Mouse (Mus musculus) lung, embryonic 14.5 days (tissue): ENCODE data around the gene Repin1. TPM values are rescaled to one million over a fixed set of nuclear protein-coding genes. Genes with fewer than 3 reads are reported as not detected.

ENCODE experiments used
- ATAC-seq: fragments of 200-750 bp; cut with Nextera tagmentation; 2 replicates; pipeline ENCODE4 v1.8.0; 2017; ENCODE audit warnings: mild to moderate bottlenecking, moderate TSS enrichment, moderate library complexity; ENCODE audit not compliant: insufficient read depth
- DNase-seq: peaks from one replicate; pipeline ENCODE4 v3.0.0-alpha.2; 2015
- H3K27ac ChIP-seq: fragments of 300-500 bp; sonication (generic); 2 replicates; pipeline ENCODE4 v1.5.1; 2014; ENCODE audit warnings: low read depth, mild to moderate bottlenecking, moderate library complexity
- H3K27me3 ChIP-seq: fragments of 300-500 bp; sonication (generic); 2 replicates; pipeline ENCODE4 v1.6.1; 2014; ENCODE audit warnings: low read length, control low read depth; ENCODE audit not compliant: insufficient read depth
- H3K36me3 ChIP-seq: fragments of 300-500 bp; sonication (generic); 2 replicates; pipeline ENCODE4 v1.6.1; 2014; ENCODE audit warnings: control low read depth; ENCODE audit not compliant: insufficient read depth
- H3K4me1 ChIP-seq: fragments of 300-500 bp; sonication (generic); 2 replicates; pipeline ENCODE4 v1.6.1; 2014; ENCODE audit warnings: antibody characterized with exemption, control low read depth; ENCODE audit not compliant: insufficient read depth
- H3K4me2 ChIP-seq: fragments of 300-500 bp; sonication (generic); 2 replicates; pipeline ENCODE4 v1.6.1; 2014; ENCODE audit warnings: mild to moderate bottlenecking
- H3K4me3 ChIP-seq: fragments of 300-500 bp; sonication (generic); 2 replicates; pipeline ENCODE4 v1.5.1; 2014; ENCODE audit warnings: low read depth, low read length
- H3K9ac ChIP-seq: fragments of 300-500 bp; sonication (generic); 2 replicates; pipeline ENCODE4 v1.6.1; 2014
- H3K9me3 ChIP-seq: fragments of 300-500 bp; sonication (generic); 2 replicates; pipeline ENCODE4 v1.6.1; 2016; ENCODE audit warnings: low read depth, low read length, control low read depth
- CTCF ChIP-seq: IDR thresholded peaks from 2 replicates; pipeline ENCODE4 v1.5.1; 2016; ENCODE audit warnings: antibody characterized with exemption, low read depth
- WGBS: fragments of 180-500 bp; shearing (Covaris S2); extraction: QIAGEN DNeasy Blood & Tissue Kit; methylation state at CpG from one replicate; pipeline ENCODE4 v1.1.7; 2014; 5-methylcytosine and 5-hydroxymethylcytosine counted together
- polyA plus RNA-seq: library from polyadenylated mRNA; unstranded; fragments of >200 nt; fragmentation: Nextera tagmentation; extraction: Ambion mirVana; gene quantifications from 2 replicates; pipeline ENCODE4 v1.2.1, GENCODE M21; 2014

Repin1 gene
- polyA plus RNA-seq, 1 experiment from 2014 or later, result 30.3 TPM

DNA sequence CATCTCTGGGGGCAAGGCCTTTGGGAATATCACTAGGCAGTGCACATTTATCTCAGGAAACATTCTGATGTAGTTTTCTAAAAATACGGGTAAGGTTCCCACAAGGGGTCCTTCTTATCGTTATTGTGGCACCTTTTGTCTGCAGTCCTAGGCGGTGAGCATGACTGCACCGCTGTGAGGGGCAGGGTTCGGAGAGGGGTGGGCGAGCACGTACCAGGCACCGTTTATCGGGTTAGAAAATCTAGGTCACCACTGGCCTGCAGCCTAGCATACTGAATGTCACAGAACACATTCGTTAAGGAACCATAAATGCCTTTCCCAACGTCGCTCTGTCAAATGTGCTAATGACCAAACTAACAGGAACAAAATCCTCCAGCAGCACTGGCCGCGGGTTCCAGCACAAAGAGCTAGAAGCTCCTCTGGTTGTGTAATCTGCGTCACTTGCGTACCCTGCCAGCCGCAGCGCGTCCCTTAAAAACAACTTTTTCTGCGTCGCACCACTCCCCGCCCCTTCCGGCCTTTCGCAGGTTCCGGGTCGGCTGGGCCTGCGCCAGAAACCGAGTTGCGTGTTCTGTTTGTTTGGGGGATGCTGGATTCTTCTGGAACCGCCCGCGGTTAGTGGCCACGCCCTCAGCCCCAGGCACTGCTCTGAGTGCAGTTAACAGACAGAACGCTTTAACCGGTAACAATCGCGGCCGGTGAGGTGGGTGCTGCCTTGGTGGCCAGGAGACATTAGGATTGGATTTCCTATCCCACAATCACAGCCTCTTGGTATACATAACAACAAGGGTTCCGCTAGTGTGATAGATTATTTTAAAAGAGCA, 39.2 kb upstream of the Repin1 start, which contains the start of gene Lrrc61:
Gene Lrrc61, plus strand, starts transcription at position 517 of the 824 bp plus-strand sequence.
- H3K9me3 ChIP-seq, result no peaks in the 10 kb centered on the region
- under 1% methylated on average over 39 of the region's 39 CpGs for WGBS
- TF ChIP-seq CTCF, result no peak
- peak within 1 kb of the TSS; percentile 71 for H3K9ac ChIP-seq
- peak within 1 kb of the TSS; percentile 49 for H3K4me3 ChIP-seq
- ATAC-seq (peak; percentile 91), DNase-seq (peak; percentile 99)
- peak within 1 kb of the TSS; percentile 98 for H3K27ac ChIP-seq
- H3K4me1 ChIP-seq, result no peaks in the 10 kb centered on the region; the same call in 1 of the 2 replicates
- H3K27me3 ChIP-seq, result no peaks in the 10 kb centered on the region
- H3K36me3 ChIP-seq, result no peaks in the 10 kb centered on the region
- H3K4me2 ChIP-seq, result peak within 1 kb of the TSS; percentile 79

DNA sequence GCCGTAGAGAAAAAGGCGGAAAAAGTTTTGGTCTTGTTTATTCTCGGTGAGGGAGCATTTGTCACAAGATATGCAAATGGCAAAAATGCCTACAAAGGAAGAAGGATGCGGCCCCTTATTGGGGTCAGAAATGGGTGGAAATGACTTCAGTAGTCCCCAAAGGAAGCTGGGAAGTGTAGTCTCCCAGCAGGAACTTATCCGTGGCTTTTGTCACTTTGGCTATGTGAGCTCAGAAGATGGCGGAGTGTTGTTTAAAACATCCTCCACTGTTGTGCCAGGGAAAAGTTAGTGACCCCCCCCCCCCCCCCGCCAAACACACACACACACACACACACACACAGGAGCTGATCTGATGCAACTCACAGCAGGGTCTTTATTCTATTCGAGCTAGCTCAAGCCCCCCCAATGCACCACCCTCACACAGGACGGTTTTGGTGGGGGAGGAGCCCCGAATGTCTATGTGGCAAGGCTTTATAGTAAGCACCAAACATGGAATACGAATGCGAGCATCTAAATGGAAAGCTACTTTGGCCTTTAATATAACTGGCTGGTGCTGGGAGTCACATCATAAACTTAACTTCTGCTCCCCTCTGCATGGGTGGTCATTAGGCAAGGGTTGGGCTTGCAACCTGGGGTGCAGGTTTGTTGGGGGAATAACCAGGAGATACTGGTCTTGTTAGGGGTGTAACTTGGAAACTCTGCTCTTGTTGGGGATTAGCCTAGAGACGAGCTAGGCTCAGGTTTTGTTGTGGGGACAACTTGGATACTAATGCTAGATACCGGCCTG, 38.4 kb upstream of the Repin1 start:
- Histone ChIP-seq H3K27ac (peak overlapping the region; percentile 98), H3K4me2 (peak overlapping the region; percentile 79), H3K4me1 (no peaks in the 10 kb centered on the region; the same call in 1 of the 2 replicates), H3K4me3 (peak overlapping the region; percentile 49), H3K36me3 (no peaks in the 10 kb centered on the region), H3K27me3 (no peaks in the 10 kb centered on the region), H3K9me3 (no peaks in the 10 kb centered on the region), H3K9ac (peak overlapping the region; percentile 71)
- 23% methylated on average over 14 of the region's 14 CpGs for WGBS
- no peak for TF ChIP-seq CTCF
- ATAC-seq (peak; percentile 89), DNase-seq (peak; percentile 89)

DNA sequence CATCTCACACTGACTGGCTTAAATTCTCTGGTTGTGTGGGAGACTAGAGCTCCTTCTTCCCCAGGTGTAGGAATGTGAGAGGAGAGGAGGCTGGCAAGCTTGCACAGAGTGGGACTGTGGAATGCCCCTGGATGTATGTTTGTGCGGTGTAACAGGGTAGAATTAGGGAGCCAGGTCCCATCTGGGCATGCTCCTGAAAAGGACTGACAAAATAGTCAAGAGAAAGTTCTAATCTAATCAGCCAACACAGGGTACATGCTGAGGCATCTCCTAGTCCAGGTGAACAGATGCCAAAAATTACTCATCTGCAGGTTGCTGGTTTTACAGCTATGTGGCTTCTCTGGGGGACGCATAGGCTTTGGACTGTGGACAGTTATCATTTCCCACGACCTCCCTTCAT, 37.7 kb upstream of the Repin1 start:
- no peaks in the 10 kb centered on the region; the same call in 1 of the 2 replicates for H3K4me1 ChIP-seq
- no peaks in the 10 kb centered on the region for H3K9me3 ChIP-seq
- no peak for TF ChIP-seq CTCF
- DNase-seq (no peak), ATAC-seq (no peak)
- H3K36me3 ChIP-seq, result no peaks in the 10 kb centered on the region
- WGBS, result 79% methylated on average over 3 of the region's 3 CpGs
- no peaks in the 10 kb centered on the region for H3K27me3 ChIP-seq
- H3K4me3 ChIP-seq, result no peak overlapping the region
- peak overlapping the region; percentile 24; the same call in 1 of the 2 replicates for H3K27ac ChIP-seq
- no peak overlapping the region for H3K9ac ChIP-seq
- H3K4me2 ChIP-seq, result no peak overlapping the region

DNA sequence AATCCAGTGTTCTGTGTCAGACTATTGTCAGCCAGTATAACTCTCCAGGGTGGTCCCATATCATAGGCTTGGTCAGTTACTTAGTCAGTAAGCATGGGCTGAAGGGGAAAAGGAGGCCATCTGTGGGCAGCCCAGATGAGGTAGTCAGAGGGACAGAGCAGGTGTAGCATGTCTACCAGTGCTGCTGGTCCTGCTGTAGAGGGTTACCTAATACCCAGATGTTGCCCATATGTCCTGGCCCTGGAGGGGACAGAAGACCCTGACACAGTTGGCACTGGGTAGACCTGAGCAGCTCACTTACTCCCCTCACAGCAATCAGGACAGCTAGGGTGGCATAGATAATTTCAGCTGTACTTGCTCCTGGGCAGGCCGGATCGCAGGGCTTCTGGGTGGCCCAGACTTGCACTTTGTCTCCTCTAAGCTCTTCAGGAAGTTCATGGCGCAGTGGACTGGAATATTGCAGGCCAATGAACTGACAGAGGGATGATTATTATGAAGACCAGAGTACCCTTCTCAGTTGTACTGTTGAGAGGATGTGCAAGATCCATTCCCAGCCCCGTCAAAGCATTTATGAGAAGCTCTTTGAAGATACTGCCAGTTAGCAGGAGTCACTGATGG, 27.9 kb upstream of the Repin1 start:
- Histone ChIP-seq H3K9me3 (no peaks in the 10 kb centered on the region), H3K4me1 (peaks cover 7% of the 10 kb centered on the region; the same call in 1 of the 2 replicates), H3K9ac (no peak overlapping the region), H3K4me2 (no peak overlapping the region), H3K27ac (no peak overlapping the region), H3K4me3 (no peak overlapping the region), H3K36me3 (no peaks in the 10 kb centered on the region; the same call in 1 of the 2 replicates), H3K27me3 (no peaks in the 10 kb centered on the region)
- DNase-seq (no peak), ATAC-seq (no peak)
- 82% methylated on average over 4 of the region's 4 CpGs for WGBS
- no peak for TF ChIP-seq CTCF

DNA sequence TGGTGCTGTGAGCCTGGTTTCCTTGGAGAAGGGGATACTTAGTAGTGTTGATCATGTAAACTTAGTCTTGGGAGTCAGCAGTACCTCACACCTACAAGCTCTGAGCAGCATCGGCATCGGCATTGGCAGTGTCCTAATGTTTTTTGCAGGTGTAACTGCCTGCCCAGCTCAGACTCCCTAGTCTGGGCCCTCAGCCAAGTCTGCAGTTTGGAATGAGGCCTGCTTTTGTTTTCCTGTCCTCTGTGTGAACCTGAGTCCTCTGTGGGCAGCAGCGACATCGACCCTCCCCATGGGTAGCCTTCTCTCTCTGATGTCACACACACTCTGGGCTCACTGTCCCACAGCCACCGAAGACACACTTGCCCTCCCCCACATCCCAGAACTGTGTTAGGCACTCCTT, 27.4 kb upstream of the Repin1 start:
- H3K36me3 ChIP-seq, result no peaks in the 10 kb centered on the region; the same call in 1 of the 2 replicates
- no peak overlapping the region for H3K4me2 ChIP-seq
- peaks cover 7% of the 10 kb centered on the region; the same call in 1 of the 2 replicates for H3K4me1 ChIP-seq
- DNase-seq (peak; percentile 75), ATAC-seq (peak; percentile 74)
- no peak overlapping the region; the same call in 1 of the 2 replicates for H3K27ac ChIP-seq
- H3K27me3 ChIP-seq, result no peaks in the 10 kb centered on the region
- H3K4me3 ChIP-seq, result no peak overlapping the region
- no peak overlapping the region for H3K9ac ChIP-seq
- H3K9me3 ChIP-seq, result no peaks in the 10 kb centered on the region
- WGBS, result 26% methylated on average over 5 of the region's 5 CpGs
- no peak for TF ChIP-seq CTCF

DNA sequence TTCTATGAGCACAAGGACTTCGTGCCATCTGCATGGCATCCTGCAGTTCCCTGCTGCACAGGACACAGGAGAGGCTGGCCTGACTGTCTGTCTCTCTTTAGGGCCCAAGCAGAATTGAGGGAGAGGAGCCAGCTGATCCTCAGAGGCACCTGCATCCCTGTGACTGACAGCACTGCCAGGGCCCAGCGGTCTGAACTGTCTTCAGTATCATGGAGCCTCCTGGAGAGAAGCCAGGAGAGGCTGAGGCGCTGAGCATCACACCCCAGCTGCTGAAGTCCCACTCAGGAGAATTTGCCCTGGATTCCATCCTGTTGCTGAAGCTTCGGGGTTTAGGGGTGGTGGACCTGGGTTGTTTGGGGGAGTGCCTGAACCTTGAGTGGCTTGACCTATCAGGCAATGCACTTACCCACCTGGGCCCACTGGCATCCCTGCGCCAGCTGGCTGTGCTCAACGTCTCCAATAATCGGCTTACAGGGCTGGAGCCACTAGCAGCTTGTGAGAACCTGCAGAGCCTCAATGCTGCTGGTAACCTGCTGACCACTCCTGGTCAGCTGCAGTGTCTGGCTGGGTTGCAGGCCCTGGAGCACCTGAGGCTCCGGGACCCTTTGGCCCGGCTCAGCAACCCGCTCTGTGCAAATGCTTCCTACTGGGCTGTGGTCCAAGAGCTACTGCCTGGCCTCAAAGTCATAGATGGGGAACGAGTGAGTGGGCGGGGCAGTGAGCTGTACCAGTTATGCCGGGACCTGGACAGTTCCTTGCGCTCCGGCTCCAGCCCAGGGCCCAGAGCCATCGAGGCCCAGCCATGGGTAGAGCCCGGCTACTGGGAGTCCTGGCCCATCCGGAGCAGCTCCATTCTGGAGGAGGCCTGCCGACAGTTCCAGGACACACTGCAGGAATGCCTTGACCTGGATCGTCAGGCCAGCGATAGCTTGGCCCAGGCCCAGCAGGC, 25.4 kb upstream of the Repin1 start:
- TF ChIP-seq CTCF, result no peak
- Histone ChIP-seq H3K4me2 (peak overlapping the region; percentile 33; the same call in 1 of the 2 replicates), H3K27me3 (no peaks in the 10 kb centered on the region), H3K27ac (no peak overlapping the region), H3K4me3 (no peak overlapping the region), H3K4me1 (peaks cover 18% of the 10 kb centered on the region; the same call in 1 of the 2 replicates), H3K9me3 (no peaks in the 10 kb centered on the region), H3K9ac (no peak overlapping the region), H3K36me3 (no peaks in the 10 kb centered on the region; the same call in 1 of the 2 replicates)
- DNase-seq (peak; percentile 62), ATAC-seq (peak; percentile 28)
- WGBS, result 60% methylated on average over 21 of the region's 21 CpGs
